Mouse (Mus musculus) hematopoietic stem cell, adult 5-6 weeks (primary cell): Measurements from ENCODE around the gene Atf5. TPM values are rescaled to one million over a fixed set of nuclear protein-coding genes. Genes with fewer than 3 reads are reported as not detected.
A peak's percentile ranks its signal among the peaks of the same experiment; 100 is the strongest.

Experiments used
- ATAC-seq, 2 experiments: fragments of 125-278 bp in 1 of 2; replicated peaks in 1 of 2; 2 replicates each; pipeline ENCODE4 v1.8.0; 2016 to 2017; ENCODE audit warnings: inconsistent platforms in 2 of 2, mild to moderate bottlenecking in 2 of 2, moderate number of reproducible peaks in 2 of 2, low read depth in 1 of 2, moderate TSS enrichment in 1 of 2; ENCODE audit not compliant: low FRiP score in 2 of 2, poor library complexity in 2 of 2, severe bottlenecking in 2 of 2, insufficient read depth in 1 of 2, low TSS enrichment in 1 of 2
- total RNA-seq: library from RNA; stranded (forward); fragments of 172-1452, 232-1000 nt; gene quantifications from 2 replicates; pipeline ENCODE4 v1.2.3, GENCODE M21; 2017

Atf5 gene
- total RNA-seq, 1 experiment from 2014 or later, result 3.1 TPM

DNA sequence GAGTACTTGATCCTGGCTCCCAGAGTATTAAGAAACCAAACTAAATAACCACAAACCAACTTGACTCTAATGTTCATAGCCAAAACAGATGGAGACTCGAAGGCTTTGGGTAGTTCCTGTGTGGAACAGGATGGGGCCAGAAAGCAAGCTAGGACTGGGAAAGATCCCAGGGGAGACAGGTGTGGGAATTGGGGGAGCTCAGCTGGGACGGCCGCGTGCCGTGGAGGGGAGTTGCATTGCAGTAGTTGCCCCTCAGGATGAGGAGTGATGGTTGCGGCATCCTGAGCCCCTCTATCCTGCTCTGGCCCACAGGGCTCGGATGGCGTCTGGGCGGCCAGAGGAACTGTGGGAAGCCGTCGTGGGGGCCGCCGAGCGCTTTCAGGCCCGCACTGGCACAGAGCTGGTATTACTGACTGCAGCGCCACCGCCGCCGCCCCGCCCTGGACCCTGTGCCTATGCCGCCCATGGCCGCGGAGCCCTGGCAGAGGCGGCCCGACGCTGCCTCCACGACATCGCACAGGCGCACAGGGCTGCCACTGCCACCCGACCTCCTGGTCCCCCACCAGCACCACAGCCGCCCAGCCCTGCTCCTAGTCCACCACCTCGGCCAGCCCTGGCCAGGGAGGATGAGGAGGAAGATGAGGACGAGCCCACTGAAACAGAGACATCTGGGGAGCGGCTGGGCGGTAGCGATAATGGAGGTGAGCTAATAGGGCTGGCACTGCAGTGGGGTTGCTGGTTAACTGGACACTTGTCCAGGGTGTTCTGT lies 36.0 kb upstream of the Atf5 start:
- ATAC-seq, result no peak

DNA sequence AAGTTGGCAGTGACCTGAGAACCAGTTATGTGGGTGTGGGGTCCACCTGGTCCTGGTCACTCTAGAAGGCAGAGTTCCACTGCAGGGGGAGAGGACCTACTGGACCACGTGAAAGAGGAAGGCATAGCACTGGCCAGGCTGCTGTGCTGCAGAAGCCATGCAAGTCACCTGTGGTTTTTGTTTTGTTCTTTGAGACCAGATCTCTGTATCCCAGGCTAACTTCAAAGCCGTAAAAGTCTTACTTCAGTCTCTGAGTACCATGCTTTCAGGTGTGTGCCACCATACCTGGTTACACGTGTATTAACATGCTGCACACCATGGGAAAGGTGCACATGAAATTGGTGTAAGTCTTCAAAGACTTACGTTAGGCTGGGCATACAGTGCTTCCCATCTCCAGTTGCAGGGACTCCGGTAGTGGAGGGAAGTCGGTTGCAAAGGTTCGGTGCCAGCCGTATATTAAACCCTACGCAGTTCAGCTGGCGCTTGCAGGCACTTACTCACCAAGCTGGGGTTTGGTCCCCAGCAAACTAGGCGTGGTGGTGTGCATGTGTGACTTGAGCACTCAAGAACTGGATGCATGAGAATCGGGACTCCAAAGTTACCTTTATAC lies 35.3 kb upstream of the Atf5 start:
- no peak for ATAC-seq

DNA sequence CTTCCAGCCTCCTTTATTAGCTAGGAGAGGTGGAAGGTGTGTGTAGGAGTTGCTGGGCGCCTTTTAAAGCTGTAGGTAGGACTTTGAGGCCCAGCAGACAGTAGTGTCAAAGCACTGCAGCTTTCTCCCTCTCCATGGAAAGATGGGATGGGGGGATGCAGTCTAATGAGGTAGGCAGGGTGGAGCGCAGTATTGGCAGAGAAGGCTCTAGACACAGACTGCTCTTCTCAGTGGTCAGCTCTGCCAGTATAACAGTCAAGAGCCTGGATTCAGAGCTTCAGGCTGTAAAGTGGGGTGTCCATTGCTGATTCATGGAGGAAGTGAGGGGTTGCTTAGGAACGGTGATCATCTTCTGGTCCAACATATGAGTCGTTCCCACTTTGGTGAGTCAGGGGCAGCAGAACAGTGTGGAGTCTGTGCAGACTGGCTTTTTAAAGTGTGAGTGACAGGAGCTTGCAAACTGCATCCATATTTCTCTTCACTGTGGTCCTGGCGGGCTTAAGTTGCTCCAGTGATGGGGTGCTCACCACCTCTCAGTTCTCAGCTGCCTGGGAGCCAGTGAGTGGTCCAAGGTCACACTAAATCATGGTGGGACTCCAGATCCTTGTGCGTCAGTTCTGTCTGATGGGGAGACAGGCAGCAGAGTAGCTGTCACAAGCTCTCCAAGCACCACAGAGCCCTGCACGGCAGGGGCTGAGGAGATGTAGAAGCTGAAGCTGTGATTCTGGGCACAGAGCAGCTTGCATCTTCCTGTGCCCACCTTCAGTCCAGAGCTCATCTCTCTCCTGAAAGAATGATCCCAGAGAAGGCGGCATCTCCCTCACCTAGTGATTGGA lies 34.5 kb upstream of the Atf5 start:
- ATAC-seq, result no peak

DNA sequence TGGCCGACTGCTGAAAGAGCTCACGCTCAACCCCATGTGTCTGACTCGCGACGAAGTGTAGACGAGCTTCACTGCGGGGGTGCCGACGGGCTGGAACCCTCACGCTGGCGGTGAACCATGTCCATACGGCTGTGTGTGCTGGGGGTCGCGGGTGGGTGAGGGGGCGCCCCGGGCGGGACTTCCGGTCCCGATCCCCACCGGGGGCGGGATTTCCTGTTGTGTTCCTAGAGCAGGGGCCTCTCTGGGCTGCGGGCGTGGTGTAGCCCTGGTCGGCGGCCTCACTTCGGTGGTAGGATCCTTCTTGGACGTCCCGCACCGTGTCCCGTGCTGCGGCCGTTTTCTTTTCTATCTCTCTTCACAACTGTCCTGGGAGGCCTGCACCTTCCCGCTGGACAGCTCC lies 33.7 kb upstream of the Atf5 start:
- ATAC-seq, result no peak

DNA sequence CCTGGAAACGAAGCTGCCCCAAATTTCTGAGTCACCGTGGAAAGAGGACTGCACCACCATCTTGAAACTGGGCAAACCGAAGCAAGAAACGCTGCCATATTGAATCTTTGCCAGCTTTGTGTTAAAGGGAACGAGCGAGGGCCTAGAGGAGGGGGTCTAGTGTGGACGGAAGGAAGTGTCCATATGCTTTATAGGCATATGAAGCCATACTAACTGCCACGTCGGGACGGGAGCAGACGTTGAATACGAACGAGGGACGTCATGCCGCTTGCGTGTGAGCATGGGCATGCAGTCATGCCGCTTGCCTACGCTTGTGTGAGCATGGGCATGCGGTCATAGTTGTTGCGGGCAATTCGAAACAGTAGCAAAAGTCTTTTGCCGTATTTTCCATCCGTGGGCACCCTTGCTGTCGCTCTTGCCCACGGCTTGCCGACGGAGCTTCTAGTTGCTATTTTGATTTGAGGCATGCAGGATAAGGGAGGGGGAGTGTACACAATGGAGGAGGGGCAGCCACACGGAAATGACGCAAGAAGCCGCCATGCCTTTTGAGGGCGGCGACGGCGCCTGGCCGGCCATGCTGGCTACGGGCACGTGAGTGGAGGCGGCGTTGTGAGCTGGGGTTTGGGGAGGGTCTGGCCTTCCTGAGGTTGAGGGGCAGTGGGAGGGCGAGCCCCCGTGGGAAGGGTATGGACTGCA lies 33.1 kb upstream of the Atf5 start:
- ATAC-seq, result peak; percentile 46 to 54

DNA sequence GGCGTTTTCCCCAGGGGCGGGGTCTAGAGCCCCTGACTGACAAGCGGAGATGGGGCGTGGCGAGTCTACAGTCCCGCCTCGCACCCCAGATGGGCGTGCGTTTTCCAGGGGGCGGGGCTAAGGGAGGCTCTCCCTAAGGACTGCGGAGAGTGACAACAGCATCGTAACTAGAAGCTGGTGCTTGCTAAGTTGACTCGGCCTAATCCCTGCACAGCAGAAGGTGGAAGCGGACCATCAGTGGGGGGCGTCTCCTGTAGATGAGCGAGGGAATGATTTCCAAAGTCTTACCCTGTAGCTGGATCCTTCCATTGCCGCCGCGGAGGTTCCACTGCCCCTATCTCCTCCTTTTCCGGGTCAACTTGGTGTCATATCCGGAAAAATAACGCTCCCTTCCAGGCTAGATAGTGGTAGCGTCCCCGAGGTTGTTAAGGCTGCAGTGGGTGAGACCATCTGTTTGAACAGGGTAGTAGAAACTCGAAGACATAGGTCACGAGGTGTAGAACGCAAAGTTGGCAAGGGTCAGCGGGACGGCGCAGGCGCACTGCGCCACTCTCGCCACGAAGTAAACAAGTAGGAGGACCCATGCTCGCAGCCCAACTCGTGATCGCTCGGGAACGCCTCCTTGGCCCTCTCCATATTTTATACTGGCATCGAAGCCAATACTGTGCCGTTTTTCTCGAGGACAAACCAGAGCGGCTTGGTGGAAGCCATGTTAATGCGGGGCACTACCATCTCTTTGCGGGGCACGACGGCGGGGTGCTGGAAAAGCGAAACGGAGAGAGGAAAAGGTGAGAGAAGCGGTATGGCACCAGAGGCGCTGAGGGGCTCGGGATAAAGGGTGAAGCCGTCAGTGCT lies 32.3 kb upstream of the Atf5 start, which contains the start of the genes Akt1s1 and Tbc1d17:
Akt1s1 (plus strand) TSS at position 431 of the 855 bp plus-strand sequence.
Tbc1d17 (minus strand) TSS at position 519 of the 855 bp plus-strand sequence.
- peak; percentile 70 to 80 for ATAC-seq

DNA sequence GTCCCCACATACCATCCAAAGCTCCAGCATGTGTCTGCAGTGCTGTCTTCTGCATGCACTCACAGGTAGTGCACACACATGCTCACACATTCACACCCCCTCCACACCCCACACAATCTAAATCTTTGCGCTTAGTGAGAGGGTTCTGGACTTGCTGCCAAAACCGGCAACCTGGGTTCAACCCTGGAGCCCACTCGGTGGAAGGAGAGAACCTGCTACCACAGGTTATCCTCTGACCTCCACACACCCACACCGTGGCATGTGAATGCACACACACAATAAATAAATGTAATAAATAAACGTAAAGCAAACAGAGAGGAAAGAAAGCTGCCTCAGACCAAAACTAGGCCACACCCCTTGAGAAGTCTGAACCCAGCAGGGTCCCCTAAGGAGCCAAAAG lies 31.3 kb upstream of the Atf5 start:
- ATAC-seq, result no peak

DNA sequence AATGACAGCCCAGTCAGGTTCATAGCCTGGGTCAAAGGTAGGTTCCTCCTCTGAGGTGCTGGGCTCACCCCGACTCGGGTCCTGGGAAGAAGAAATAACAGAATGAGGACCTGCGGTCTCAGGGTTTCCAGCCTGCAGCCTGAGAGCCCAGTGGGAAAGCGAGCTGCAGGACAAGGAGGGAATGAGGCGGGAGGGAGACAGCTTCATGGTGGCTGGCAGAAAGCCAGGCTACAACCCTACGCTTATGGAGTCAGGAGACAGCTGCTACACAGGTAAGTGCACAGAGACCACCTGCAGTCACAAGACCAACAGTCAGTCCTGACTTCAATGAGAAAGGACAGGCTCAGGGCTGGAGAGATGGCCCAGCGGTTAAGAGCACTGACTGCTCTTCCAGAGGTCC lies 30.3 kb upstream of the Atf5 start:
- ATAC-seq, result no peak

DNA sequence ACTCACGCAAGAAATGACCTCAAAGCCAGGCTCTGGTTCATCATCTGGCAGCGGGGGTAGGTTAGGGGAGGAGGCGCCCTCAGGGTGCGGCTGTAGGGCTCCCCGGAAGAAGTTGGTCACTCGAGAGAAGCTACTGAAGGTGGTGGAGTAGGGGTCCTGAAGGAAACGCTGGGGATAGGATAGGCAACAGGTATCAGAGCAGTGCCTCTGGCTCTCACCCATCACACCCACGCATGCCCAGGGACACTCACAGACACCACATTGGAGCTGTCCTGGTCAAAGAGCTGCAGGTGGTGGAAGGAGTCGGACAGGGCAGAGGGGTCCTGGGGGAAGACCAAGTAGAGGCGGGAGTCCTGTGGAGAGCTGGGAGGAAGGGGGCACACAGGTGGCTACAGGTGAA lies 28.5 kb upstream of the Atf5 start:
- ATAC-seq, result no peak

DNA sequence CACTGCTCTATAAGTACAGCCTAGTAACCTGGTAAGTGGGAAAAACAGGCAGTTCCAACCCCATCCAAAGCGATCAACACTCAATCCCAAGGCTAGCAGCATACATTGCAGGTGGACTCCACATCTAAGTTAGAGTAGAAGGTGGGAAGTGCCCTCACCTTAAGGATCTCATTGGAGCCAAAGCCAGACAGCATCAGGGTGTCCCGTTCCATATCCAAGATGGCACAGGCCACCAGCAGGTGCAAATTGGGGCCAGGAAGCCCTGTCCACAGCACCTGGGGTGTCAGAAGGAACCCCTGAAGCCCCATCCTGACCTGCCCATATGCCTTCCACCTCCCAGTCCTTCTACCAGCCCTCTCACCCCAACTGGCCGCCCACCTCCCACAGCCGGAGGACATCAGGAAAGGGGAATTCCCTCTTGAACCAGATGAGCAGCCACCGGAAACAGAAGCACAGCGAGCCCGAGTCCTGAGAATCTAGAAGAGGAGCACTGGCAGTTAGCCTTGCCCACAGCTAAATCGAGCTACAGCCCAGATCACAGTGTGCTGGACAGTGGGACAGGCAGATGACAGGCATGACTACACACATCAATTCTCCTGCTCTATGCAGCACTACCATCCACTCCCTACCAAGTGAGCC lies 25.5 kb upstream of the Atf5 start:
- no peak for ATAC-seq

DNA sequence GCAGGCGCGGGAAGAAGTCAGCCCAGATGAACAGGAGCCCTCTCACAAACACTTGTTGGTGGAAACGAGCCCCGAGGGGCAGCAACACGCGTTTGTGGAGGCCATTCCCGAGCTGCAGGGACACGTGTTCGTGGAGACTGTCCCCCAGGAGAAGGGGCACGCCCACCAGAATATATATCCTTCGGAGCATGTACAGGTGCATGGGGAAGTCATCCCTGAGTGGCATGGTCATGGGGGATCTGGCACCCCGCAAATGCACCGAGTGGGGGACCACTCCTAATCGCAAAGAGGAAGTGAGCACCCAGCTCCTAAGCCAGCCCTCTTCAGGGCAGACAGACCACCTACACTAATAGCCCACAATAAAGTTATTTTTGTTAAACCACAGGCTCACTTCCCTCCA lies 24.0 kb upstream of the Atf5 start:
- peak; percentile 8 to 18; a peak in 1 of 4 replicates for ATAC-seq

DNA sequence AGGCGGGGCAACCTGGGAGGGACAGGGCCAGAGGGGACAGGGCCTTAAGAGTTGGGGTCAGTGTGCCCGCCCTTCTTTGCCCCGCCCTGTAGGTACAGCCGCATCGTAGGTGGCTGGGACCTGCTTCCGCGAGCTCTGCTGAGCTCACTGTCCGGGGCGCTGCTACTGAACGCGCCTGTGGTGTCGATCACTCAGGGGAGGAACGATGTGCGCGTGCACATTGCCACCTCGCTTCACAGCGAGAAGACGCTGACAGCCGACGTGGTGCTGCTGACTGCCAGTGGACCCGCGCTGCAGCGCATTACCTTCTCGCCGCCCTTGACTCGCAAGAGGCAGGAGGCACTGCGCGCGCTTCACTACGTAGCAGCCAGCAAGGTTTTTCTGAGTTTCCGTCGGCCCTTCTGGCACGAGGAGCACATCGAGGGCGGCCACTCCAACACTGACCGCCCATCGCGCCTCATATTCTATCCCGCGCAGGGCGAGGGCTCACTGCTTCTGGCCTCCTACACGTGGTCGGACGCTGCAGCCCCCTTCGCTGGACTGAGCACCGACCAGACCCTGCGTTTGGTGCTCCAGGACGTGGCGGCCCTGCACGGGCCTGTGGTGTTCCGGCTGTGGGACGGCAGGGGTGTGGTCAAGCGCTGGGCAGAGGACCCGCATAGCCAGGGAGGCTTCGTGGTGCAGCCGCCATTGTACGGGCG lies 23.2 kb upstream of the Atf5 start:
- ATAC-seq, result peak; percentile 43 to 48

DNA sequence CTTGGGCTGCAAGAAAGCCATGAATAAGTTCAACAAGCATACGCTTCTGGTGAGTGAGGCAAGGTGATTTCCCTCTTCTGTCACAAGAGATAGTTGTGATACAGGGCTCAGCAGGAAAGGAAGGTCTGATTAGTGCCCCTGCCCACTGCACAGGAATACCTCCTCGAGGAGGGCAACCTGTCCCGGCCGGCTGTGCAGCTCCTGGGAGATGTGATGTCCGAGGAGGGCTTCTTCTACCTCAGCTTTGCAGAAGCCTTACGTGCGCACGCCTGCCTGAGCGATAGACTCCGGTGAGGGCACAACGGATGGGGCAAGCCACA lies 22.7 kb upstream of the Atf5 start:
- ATAC-seq, result no peak

DNA sequence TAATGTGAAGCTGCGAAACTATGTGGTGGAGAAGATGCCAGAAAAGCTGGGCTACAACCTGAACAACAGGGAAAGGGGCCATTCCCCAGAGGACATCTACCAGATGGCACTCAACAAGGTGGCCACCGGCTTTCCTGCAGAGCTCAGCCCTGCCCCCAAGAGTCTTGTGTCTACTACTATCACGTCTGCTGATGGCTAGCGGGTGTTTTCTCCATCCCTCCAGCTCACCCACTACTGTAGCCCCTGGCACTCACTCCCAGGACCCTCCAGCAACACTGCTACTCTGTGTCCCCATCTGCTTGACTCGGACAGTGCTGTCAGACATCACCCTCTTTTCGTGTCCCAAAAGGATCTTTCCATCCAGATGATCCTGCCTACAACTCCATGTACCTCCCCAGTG lies 21.6 kb upstream of the Atf5 start:
- no peak for ATAC-seq

DNA sequence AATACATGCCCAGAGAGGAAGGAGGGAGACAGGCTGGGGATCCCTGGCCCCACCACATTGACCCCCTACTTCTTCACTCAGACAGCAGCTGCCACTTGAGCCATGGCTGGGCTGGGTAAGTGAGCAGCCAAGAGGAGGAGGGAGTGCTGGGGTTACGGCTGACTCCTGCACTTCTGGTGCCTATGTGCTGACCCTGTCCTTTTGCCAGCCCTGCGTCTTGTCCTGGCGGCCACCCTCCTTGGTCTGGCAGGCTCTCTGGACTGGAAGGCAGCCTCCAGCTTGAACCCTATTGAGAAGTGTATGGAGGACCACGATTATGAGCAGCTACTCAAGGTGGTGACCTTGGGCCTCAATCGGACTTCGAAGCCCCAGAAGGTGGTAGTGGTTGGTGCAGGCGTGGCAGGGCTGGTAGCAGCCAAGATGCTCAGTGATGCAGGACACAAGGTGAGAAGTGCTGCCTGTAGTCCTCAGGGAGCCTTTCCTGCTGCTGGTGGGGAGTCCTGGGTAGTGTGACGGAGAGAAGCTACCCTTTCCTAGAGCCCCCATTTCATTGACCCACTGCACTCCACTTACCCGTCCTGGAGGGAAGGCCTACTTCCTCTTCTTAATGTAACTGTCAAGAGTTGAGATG lies 20.1 kb upstream of the Atf5 start:
- ATAC-seq, result no peak

DNA sequence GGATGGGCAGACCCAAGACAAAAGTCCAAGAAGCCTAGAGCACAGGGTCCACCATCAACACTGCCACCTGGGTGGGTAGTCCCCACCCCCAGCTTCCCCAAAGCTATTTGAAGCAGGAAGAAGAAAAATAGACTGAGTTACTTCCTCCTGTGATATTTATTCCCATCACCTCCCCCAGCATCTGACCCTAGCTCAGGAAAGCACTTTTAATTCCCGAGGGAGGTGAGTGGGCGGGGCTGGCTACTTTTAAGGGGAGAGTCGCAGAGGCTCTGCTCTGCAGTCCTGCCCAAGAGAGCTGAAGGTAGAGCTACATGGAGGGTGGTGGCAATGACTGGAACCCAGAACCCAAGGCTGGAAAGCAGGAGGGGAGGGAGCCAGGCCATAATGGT lies 19.6 kb upstream of the Atf5 start:
- no peak for ATAC-seq
